Mouse (Mus musculus) forebrain, embryonic 16.5 days (tissue): ENCODE data around the gene Fip1l1. TPM values are rescaled to one million over a fixed set of nuclear protein-coding genes. Genes with fewer than 3 reads are reported as not detected.

Experiments used
- ATAC-seq: fragments of 200-750 bp; cut with Nextera tagmentation; 2 replicates; pipeline ENCODE4 v1.8.0; 2017; ENCODE audit warnings: mild to moderate bottlenecking, moderate library complexity
- H3K27ac ChIP-seq: fragments of 300-500 bp; sonication (generic); 2 replicates; pipeline ENCODE4 v1.5.1; 2014; ENCODE audit warnings: low read length, control low read depth
- H3K27me3 ChIP-seq: fragments of 300-500 bp; sonication (generic); replicated peaks from 2 replicates; pipeline ENCODE4 v1.6.1; 2014; ENCODE audit warnings: low read length; ENCODE audit not compliant: control insufficient read depth, insufficient read depth
- H3K36me3 ChIP-seq: fragments of 300-500 bp; sonication (generic); 2 replicates; pipeline ENCODE4 v1.6.1; 2014; ENCODE audit not compliant: control insufficient read depth, insufficient read depth
- H3K4me1 ChIP-seq: fragments of 300-500 bp; sonication (generic); replicated peaks from 2 replicates; pipeline ENCODE4 v1.6.1; 2014; ENCODE audit warnings: low read length; ENCODE audit not compliant: control insufficient read depth, insufficient read depth
- H3K4me2 ChIP-seq: fragments of 300-500 bp; sonication (generic); 2 replicates; pipeline ENCODE4 v1.6.1; 2014; ENCODE audit warnings: mild to moderate bottlenecking, low read length, control low read depth
- H3K4me3 ChIP-seq: fragments of 300-500 bp; sonication (generic); replicated peaks from 2 replicates; pipeline ENCODE4 v1.5.1; 2014; ENCODE audit warnings: mild to moderate bottlenecking, low read length, control low read depth
- H3K9ac ChIP-seq: fragments of 300-500 bp; sonication (generic); replicated peaks from 2 replicates; pipeline ENCODE4 v1.6.1; 2014; ENCODE audit warnings: low read depth, low read length, control low read depth
- H3K9me3 ChIP-seq: fragments of 300-500 bp; sonication (generic); 2 replicates; pipeline ENCODE4 v1.6.1; 2016; ENCODE audit warnings: low read length; ENCODE audit not compliant: control insufficient read depth
- WGBS: fragments of 180-500 bp; shearing (Covaris S2); extraction: QIAGEN DNeasy Blood & Tissue Kit; methylation state at CpG from one replicate; pipeline ENCODE4 v1.1.7; 2014; 5-methylcytosine and 5-hydroxymethylcytosine counted together
- polyA plus RNA-seq: library from polyadenylated mRNA; unstranded; fragments of >200 nt; fragmentation: Nextera tagmentation; extraction: Ambion mirVana; gene quantifications from 2 replicates; pipeline ENCODE4 v1.2.1, GENCODE M21; 2015

Gene Fip1l1
- polyA plus RNA-seq, 1 experiment from 2014 or later: 87.1 TPM

GRCm38 (mm10) chr5:74561151-74561550 is 25.9 kb downstream of the Fip1l1 start:
- WGBS: 98% methylated on average over 1 of the region's 1 CpGs
- no peak overlapping the region for H3K9ac ChIP-seq
- H3K9me3 ChIP-seq: no peaks in the 10 kb centered on the region
- H3K4me3 ChIP-seq: no peak overlapping the region
- peaks cover 14% of the 10 kb centered on the region for H3K36me3 ChIP-seq
- no peaks in the 10 kb centered on the region for H3K27me3 ChIP-seq
- no peaks in the 10 kb centered on the region for H3K4me1 ChIP-seq
- H3K4me2 ChIP-seq: no peak overlapping the region
- no peak overlapping the region for H3K27ac ChIP-seq
- no peak for ATAC-seq

DNA sequence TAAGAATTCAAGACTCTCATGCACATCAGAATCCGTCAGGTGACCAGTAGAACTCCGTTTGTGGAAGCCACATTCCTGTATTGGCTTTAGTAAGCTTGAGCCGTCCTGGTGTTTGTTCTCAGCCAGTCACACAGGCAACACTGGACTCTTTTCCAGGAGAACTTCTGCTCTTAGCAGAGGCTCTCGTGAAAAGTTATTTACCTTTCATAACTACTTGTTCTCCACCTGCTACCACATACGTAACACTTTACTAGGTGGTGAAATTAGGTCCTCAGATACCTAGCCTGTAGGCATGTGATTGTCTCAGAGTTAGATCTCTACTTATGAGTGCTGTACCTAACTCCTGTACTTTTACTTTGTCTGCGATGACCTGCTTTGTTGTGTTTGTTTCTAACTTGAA is 36.5 kb downstream of the Fip1l1 start:
- H3K4me3 ChIP-seq: no peak overlapping the region
- WGBS: 93% methylated on average over 6 of the region's 6 CpGs
- no peak for ATAC-seq
- no peak overlapping the region for H3K9ac ChIP-seq
- no peaks in the 10 kb centered on the region for H3K27me3 ChIP-seq
- no peaks in the 10 kb centered on the region for H3K4me1 ChIP-seq
- H3K27ac ChIP-seq: no peak overlapping the region
- H3K36me3 ChIP-seq: peaks cover 16% of the 10 kb centered on the region
- H3K9me3 ChIP-seq: no peaks in the 10 kb centered on the region
- H3K4me2 ChIP-seq: no peak overlapping the region

GRCm38 (mm10) chr5:74589133-74589532 is 53.9 kb downstream of the Fip1l1 start:
- Histone ChIP-seq H3K9ac (no peak overlapping the region), H3K27me3 (no peaks in the 10 kb centered on the region), H3K9me3 (no peaks in the 10 kb centered on the region), H3K4me3 (no peak overlapping the region), H3K4me2 (no peak overlapping the region), H3K36me3 (peaks cover 26% of the 10 kb centered on the region), H3K27ac (no peak overlapping the region), H3K4me1 (no peaks in the 10 kb centered on the region)
- 97% methylated on average over 7 of the region's 7 CpGs for WGBS
- no peak for ATAC-seq

DNA sequence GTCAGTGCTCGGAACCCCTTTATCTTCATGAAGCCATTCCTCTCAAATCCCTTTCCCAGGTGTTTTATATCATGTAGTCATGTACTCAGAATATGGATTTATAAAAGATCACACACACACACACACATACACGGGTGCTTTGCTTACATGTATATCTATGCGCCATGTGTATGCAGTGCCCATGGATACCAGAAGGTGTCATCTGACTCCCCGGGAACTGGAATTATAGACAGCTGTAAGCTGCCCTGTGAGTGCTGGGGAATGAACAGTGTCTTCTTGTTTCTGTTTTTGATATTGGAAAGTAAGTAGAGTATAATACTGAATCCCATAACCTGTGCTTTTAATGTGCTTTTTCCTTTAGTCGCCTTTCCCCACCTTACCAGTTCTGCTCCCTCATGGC is 56.2 kb downstream of the Fip1l1 start:
- Histone ChIP-seq H3K9me3 (no peaks in the 10 kb centered on the region), H3K36me3 (peaks cover 34% of the 10 kb centered on the region), H3K4me1 (no peaks in the 10 kb centered on the region), H3K4me2 (no peak overlapping the region), H3K9ac (no peak overlapping the region), H3K27ac (no peak overlapping the region), H3K4me3 (no peak overlapping the region), H3K27me3 (no peaks in the 10 kb centered on the region)
- 95% methylated on average over 5 of the region's 5 CpGs for WGBS
- no peak for ATAC-seq

GRCm38 (mm10) chr5:74593147-74593546 is 57.9 kb downstream of the Fip1l1 start:
- H3K36me3 ChIP-seq: peaks cover 29% of the 10 kb centered on the region
- H3K9me3 ChIP-seq: no peaks in the 10 kb centered on the region
- no peak overlapping the region for H3K4me2 ChIP-seq
- 90% methylated on average over 8 of the region's 8 CpGs for WGBS
- no peak overlapping the region for H3K9ac ChIP-seq
- H3K4me1 ChIP-seq: no peaks in the 10 kb centered on the region
- no peak for ATAC-seq
- H3K27me3 ChIP-seq: no peaks in the 10 kb centered on the region
- H3K4me3 ChIP-seq: no peak overlapping the region
- no peak overlapping the region for H3K27ac ChIP-seq

GRCm38 (mm10) chr5:74600010-74600409 is 64.8 kb downstream of the Fip1l1 start:
- no peak overlapping the region for H3K9ac ChIP-seq
- no peaks in the 10 kb centered on the region for H3K9me3 ChIP-seq
- 86% methylated on average over 5 of the region's 5 CpGs for WGBS
- H3K4me3 ChIP-seq: no peak overlapping the region
- no peaks in the 10 kb centered on the region for H3K27me3 ChIP-seq
- no peak overlapping the region for H3K27ac ChIP-seq
- no peak for ATAC-seq
- H3K36me3 ChIP-seq: peaks cover 7% of the 10 kb centered on the region
- no peak overlapping the region for H3K4me2 ChIP-seq
- no peaks in the 10 kb centered on the region for H3K4me1 ChIP-seq

GRCm38 (mm10) chr5:74601171-74601570 is 65.9 kb downstream of the Fip1l1 start:
- no peaks in the 10 kb centered on the region for H3K9me3 ChIP-seq
- no peak overlapping the region for H3K4me3 ChIP-seq
- no peaks in the 10 kb centered on the region for H3K4me1 ChIP-seq
- ATAC-seq: no peak
- H3K36me3 ChIP-seq: peaks cover 4% of the 10 kb centered on the region
- no peak overlapping the region for H3K9ac ChIP-seq
- WGBS: 90% methylated on average over 3 of the region's 3 CpGs
- H3K27ac ChIP-seq: no peak overlapping the region
- no peaks in the 10 kb centered on the region for H3K27me3 ChIP-seq
- H3K4me2 ChIP-seq: no peak overlapping the region

DNA sequence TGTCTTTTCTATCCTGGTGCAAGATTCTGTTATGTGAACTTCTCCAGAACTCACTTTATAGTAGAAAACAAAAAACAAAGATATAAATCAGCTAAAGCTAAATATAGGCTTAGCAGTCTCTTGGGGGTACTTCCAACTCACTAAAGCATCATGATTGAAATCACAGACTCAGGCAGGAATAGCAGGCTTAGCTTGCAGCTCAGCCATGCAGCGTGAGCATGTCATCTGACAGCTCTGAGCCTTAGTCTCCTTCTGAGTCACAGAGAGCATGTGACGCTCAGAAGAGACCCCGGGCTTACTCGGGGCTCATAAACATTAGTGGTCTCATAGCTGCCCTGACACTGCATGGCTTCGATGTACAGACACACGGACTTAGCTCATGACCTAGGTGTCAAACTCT is 66.7 kb downstream of the Fip1l1 start:
- Histone ChIP-seq H3K4me3 (no peak overlapping the region), H3K36me3 (peaks cover 2% of the 10 kb centered on the region), H3K4me2 (no peak overlapping the region), H3K9ac (no peak overlapping the region), H3K4me1 (no peaks in the 10 kb centered on the region), H3K27me3 (no peaks in the 10 kb centered on the region), H3K9me3 (no peaks in the 10 kb centered on the region), H3K27ac (no peak overlapping the region)
- ATAC-seq: no peak
- WGBS: 92% methylated on average over 6 of the region's 6 CpGs

GRCm38 (mm10) chr5:74602371-74602770 is 67.1 kb downstream of the Fip1l1 start:
- Histone ChIP-seq H3K4me2 (no peak overlapping the region), H3K9ac (no peak overlapping the region), H3K27me3 (no peaks in the 10 kb centered on the region), H3K36me3 (peaks cover 2% of the 10 kb centered on the region), H3K4me1 (no peaks in the 10 kb centered on the region), H3K9me3 (no peaks in the 10 kb centered on the region), H3K27ac (no peak overlapping the region), H3K4me3 (no peak overlapping the region)
- WGBS: 86% methylated on average over 10 of the region's 10 CpGs
- no peak for ATAC-seq

DNA sequence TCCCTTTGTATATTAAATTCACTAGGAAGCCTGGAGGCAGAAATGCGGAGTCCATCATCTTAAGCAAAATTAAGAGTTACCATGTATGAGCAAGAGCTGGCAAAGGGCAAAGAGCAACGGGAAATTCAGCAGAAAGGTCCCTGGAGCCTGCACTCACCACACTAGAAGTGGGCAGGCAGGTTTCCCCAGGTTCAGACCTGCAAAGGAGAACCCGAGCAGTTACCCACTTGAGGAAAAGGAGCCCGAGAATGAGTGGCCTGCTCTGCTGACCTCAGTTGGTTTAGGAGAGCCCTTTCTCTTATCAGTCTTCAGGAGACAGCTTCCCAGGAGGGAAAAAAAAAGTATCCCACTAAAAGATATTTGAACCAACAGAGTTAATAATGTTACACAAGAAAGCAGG is 68.1 kb downstream of the Fip1l1 start:
- H3K4me1 ChIP-seq: no peaks in the 10 kb centered on the region
- H3K27ac ChIP-seq: no peak overlapping the region
- no peak overlapping the region for H3K4me2 ChIP-seq
- H3K9ac ChIP-seq: no peak overlapping the region
- no peak for ATAC-seq
- no peaks in the 10 kb centered on the region for H3K9me3 ChIP-seq
- H3K36me3 ChIP-seq: peaks cover 2% of the 10 kb centered on the region
- H3K4me3 ChIP-seq: no peak overlapping the region
- no peaks in the 10 kb centered on the region for H3K27me3 ChIP-seq
- 94% methylated on average over 4 of the region's 4 CpGs for WGBS
